ENCODE assay signal across 23 mouse cellular contexts in the genomic region with DNA sequence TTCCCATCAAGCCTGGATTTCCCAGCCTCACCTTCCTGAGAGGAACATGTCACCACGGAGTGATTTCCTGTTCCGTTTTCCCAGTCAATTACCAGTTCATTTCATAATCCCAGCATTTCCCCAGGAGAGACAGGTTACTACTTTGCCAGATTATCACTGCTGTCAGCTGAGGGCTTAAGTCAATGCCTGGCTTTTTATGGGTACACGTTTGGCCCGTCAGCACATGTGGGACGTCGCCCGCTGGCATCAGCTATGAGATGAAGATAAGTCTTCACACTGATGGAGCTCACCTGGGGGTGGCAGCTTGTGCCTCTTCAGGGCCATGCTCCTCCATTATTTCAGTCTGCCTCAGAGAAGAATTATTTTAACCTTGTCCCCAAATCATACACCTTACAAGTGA.
DNase-seq lines count a peak whose midpoint lies in the region; ATAC-seq and TF ChIP-seq lines count a peak whose summit lies in the region.
"Had no signal": no experiment of that assay in that cellular context is flagged by ENCODE, and none has a peak within 500 bp of the region (broad histone marks: within the 10 kb centered on the region; RNA-seq: fewer than 3 reads in every experiment).

No protein-coding gene starts in this region.

- DNase-seq in heart, embryonic 10.5 days (ENCODE audit: low spot score): no peak
- no peak for DNase-seq in heart, adult 2 months
- peak; percentile 55 for DNase-seq in gonadal fat pad, adult 2 months (ENCODE audit: low read depth)
- no peak for DNase-seq in right cerebral cortex, postnatal 10 days (ENCODE audit: low spot score in 2 of 2)
- DNase-seq in midbrain, embryonic 10.5 days (ENCODE audit: low spot score): no peak
- DNase-seq: adrenal gland, adult 8-10 months; adrenal gland, postnatal 25 days; cerebellum, adult 11-12 months; cerebellum, adult 8-10 months; cerebellum, postnatal 36 days; embryo, embryonic 11 days; forebrain, postnatal 0 days; gastrocnemius, adult 2 months; gastrocnemius, postnatal 14 days; heart, adult 18-20 months had no signal

- ATAC-seq in intestine, embryonic 16.5 days: peak; percentile 34
- ATAC-seq: activated CD4-positive, CD25-positive, alpha-beta regulatory T cell, adult 4 months; forebrain, embryonic 14.5 days; forebrain, postnatal 0 days; hindbrain, embryonic 16.5 days had no signal

- no peak overlapping the region for H3K4me3 ChIP-seq in heart, embryonic 10.5 days
- no peak overlapping the region for H3K4me3 ChIP-seq in heart, adult 2 months
- H3K4me3 ChIP-seq in intestine, embryonic 16.5 days (ENCODE audit: low read length): no peak overlapping the region
- no peak overlapping the region for H3K4me3 ChIP-seq in midbrain, embryonic 10.5 days
- H3K4me3 ChIP-seq: embryonic facial prominence, embryonic 10.5 days; embryonic facial prominence, embryonic 13.5 days; gastrocnemius, adult 2 months; hindbrain, embryonic 13.5 days had no signal

- intact Hi-C loops in heart, adult 2 months (cut with DNase I): no loop called here

- peaks cover 46% of the 10 kb centered on the region for H3K4me1 ChIP-seq in heart, embryonic 10.5 days
- no peaks in the 10 kb centered on the region for H3K4me1 ChIP-seq in heart, adult 2 months (ENCODE audit: control insufficient read depth, insufficient read depth, low read length)
- peaks cover 10% of the 10 kb centered on the region; the same call in 1 of the 2 replicates for H3K4me1 ChIP-seq in intestine, embryonic 16.5 days (ENCODE audit: control insufficient read depth, insufficient read depth, low read length)
- H3K4me1 ChIP-seq in midbrain, embryonic 10.5 days: peaks cover 14% of the 10 kb centered on the region

- no peaks in the 10 kb centered on the region for H3K79me2 ChIP-seq in heart, adult 2 months (replicated peaks; ENCODE audit: control insufficient read depth, insufficient read depth, low read length)

- TF ChIP-seq CTCF in heart, adult 2 months (IDR thresholded peaks at IDR 0.05): no peak

- 63% methylated on average over 7 of the region's 7 CpGs for WGBS in heart, embryonic 10.5 days
- 69% methylated on average over 7 of the region's 7 CpGs for WGBS in heart, adult 2 months
- 57% methylated on average over 7 of the region's 7 CpGs for WGBS in intestine, embryonic 16.5 days
- WGBS in midbrain, embryonic 10.5 days: 89% methylated on average over 7 of the region's 7 CpGs

- TF ChIP-seq POLR2A in heart, adult 2 months (IDR thresholded peaks at IDR 0.05; ENCODE audit: insufficient read depth, low read depth, low read length): no peak

- no peak for TF ChIP-seq EP300 in heart, adult 2 months (IDR thresholded peaks at IDR 0.05; ENCODE audit: insufficient read depth, low read depth, low read length)

- no peaks in the 10 kb centered on the region for H3K9me3 ChIP-seq in heart, embryonic 10.5 days
- no peaks in the 10 kb centered on the region for H3K9me3 ChIP-seq in intestine, embryonic 16.5 days (ENCODE audit: control insufficient read depth, low read length)
- no peaks in the 10 kb centered on the region for H3K9me3 ChIP-seq in midbrain, embryonic 10.5 days (replicated peaks)
- H3K9me3 ChIP-seq: embryonic facial prominence, embryonic 10.5 days; embryonic facial prominence, embryonic 13.5 days; hindbrain, embryonic 13.5 days had no signal

- H3K27me3 ChIP-seq in heart, embryonic 10.5 days (ENCODE audit: insufficient read depth, poor library complexity, severe bottlenecking): no peaks in the 10 kb centered on the region
- no peaks in the 10 kb centered on the region for H3K27me3 ChIP-seq in heart, adult 2 months (ENCODE audit: control insufficient read depth, insufficient read depth, low read length)
- H3K27me3 ChIP-seq in intestine, embryonic 16.5 days (replicated peaks; ENCODE audit: control insufficient read depth, insufficient read depth, low read length): no peaks in the 10 kb centered on the region
- H3K27me3 ChIP-seq in midbrain, embryonic 10.5 days (ENCODE audit: low read depth, poor library complexity, severe bottlenecking): no peaks in the 10 kb centered on the region
- H3K27me3 ChIP-seq: embryonic facial prominence, embryonic 13.5 days; hindbrain, embryonic 13.5 days had no signal

- no peak overlapping the region for H3K9ac ChIP-seq in heart, adult 2 months (ENCODE audit: low read depth, low read length)
- H3K9ac ChIP-seq in intestine, embryonic 16.5 days (ENCODE audit: low read depth, low read length): no peak overlapping the region
- H3K9ac ChIP-seq: embryonic facial prominence, embryonic 13.5 days; forebrain, postnatal 0 days; hindbrain, embryonic 13.5 days had no signal

- H3K4me2 ChIP-seq in intestine, embryonic 16.5 days (ENCODE audit: low read depth, low read length): no peak overlapping the region
- H3K4me2 ChIP-seq: embryonic facial prominence, embryonic 13.5 days; heart, embryonic 11.5 days; hindbrain, embryonic 13.5 days had no signal

- H3K36me3 ChIP-seq in heart, embryonic 10.5 days: peaks cover 15% of the 10 kb centered on the region
- no peaks in the 10 kb centered on the region for H3K36me3 ChIP-seq in heart, adult 2 months (ENCODE audit: control insufficient read depth, insufficient read depth, low read length)
- no peaks in the 10 kb centered on the region for H3K36me3 ChIP-seq in intestine, embryonic 16.5 days (ENCODE audit: control insufficient read depth, insufficient read depth, low read length)
- peaks cover 5% of the 10 kb centered on the region; the same call in 1 of the 2 replicates for H3K36me3 ChIP-seq in midbrain, embryonic 10.5 days

- H3K27ac ChIP-seq in heart, embryonic 10.5 days: peak overlapping the region; percentile 16; the same call in 1 of the 2 replicates
- H3K27ac ChIP-seq in heart, adult 2 months: no peak overlapping the region
- H3K27ac ChIP-seq in intestine, embryonic 16.5 days (ENCODE audit: low read length): peak overlapping the region; percentile 10; the same call in 1 of the 2 replicates
- H3K27ac ChIP-seq in midbrain, embryonic 10.5 days (replicated peaks): no peak overlapping the region
- H3K27ac ChIP-seq: embryonic facial prominence, embryonic 10.5 days; gastrocnemius, adult 2 months; hindbrain, embryonic 13.5 days had no signal

Comparison
In these comparisons a context has a peak if more than half of its experiments do, and no peak if none do; other contexts are left out.
1. H3K27ac ChIP-seq: peak in heart, embryonic 10.5 days (single experiment) and intestine, embryonic 16.5 days (single experiment); none in heart, adult 2 months (single experiment) and midbrain, embryonic 10.5 days (single experiment).